Mouse (Mus musculus): ENCODE data around the gene Rcan2. TPM values are rescaled to one million over a fixed set of nuclear protein-coding genes. Genes with fewer than 3 reads are reported as not detected.

Gene Rcan2
- polyA plus RNA-seq (2014; fragmentation: Illumina TruSeq; extraction: RNeasy Lipid Tissue Mini Kit (QIAGEN cat#74804)): 34.9 TPM

GRCm38 (mm10) chr17:43801077-43801476 is at the start of gene Rcan2:
Gene Rcan2, plus strand, starts transcription at chr17:43801351.

GRCm38 (mm10) chr17:44078631-44079350 is 277.6 kb downstream of the Rcan2 start, which contains the start of gene Enpp5:
Gene Enpp5, plus strand, starts transcription at chr17:44078813.

Other genes starting within 250 kb of the Rcan2 start
- gene Pla2g7, start 233.3 kb upstream of the Rcan2 start, polyA plus RNA-seq (2014; fragmentation: Illumina TruSeq; extraction: RNeasy Lipid Tissue Mini Kit (QIAGEN cat#74804)): 32.9 TPM
- not detected for gene Tdrd6, start 171.1 kb upstream of the Rcan2 start, polyA plus RNA-seq (2014; fragmentation: Illumina TruSeq; extraction: RNeasy Lipid Tissue Mini Kit (QIAGEN cat#74804))
- gene Slc25a27, start 134.1 kb upstream of the Rcan2 start, polyA plus RNA-seq (2014; fragmentation: Illumina TruSeq; extraction: RNeasy Lipid Tissue Mini Kit (QIAGEN cat#74804)): 4.1 TPM
- 44.0 TPM for gene Cyp39a1, start 133.9 kb upstream of the Rcan2 start, polyA plus RNA-seq (2014; fragmentation: Illumina TruSeq; extraction: RNeasy Lipid Tissue Mini Kit (QIAGEN cat#74804))

All from ovary, adult 10 weeks (tissue).